Mouse (Mus musculus) adrenal gland, postnatal 36 days (tissue): Measurements from ENCODE around the gene Hist1h4c. TPM values are rescaled to one million over a fixed set of nuclear protein-coding genes. Genes with fewer than 3 reads are reported as not detected.

ENCODE experiments used
- DNase-seq, 2 experiments: peaks; one replicate each; pipeline ENCODE4 v3.0.0; 2021; ENCODE audit warnings: mixed read lengths in 1 of 2
- long read RNA-seq, 2 experiments: library from polyadenylated mRNA; stranded (forward); transcript quantifications; one replicate each; pipeline ENCODE4 v2.0.0; 2021; ENCODE audit warnings: borderline sequencing depth in 2 of 2
- total RNA-seq, 2 experiments: library from RNA; stranded (reverse); gene quantifications; 2 replicates each; pipeline ENCODE4 v1.2.3; 2021

Gene Hist1h4c
- 100 to 1,000 TPM; 101 to 109 TPM for total RNA-seq
- long read RNA-seq, experiment 1: 0 reads
- long read RNA-seq, experiment 2: 0 reads

DNA sequence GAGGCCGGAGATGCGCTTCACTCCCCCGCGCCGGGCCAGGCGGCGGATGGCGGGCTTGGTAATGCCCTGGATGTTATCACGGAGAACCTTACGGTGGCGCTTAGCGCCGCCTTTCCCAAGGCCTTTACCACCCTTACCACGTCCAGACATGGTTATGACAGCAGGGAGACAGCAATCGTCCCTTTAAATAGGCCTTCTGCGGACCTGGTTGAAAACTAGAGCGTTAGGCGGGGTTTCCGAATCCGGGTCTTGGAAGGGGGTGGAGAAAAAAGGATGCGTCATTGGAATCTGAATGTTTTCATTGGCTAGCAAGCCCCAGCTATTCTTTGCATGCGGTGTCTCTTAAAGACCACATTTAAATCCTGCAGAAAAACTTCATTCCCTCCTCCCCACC, at the start of gene Hist1h4c:
TSS of gene Hist1h4c (minus strand) at position 155 of the 394 bp plus-strand sequence.
- peak; percentile 96 to 98 for DNase-seq

DNA sequence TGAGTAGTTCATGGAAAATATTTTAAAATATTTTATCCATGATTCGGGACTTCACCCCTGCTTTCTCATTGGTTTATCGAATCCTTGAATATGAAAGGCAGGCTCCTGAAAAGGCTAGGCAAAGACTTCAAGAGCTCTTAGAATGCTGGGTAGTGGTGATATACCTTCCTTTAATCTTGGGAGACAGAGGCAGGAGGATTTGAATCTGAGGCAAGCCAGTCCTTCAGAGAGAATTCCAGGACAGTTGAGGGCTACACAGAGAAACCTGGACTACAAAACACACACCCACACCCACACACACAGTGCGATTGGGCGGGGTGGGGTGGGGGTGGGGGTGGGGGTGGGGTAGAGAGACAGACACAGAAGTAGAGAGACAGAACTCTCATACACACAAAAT, 49.6 kb upstream of the Hist1h4c start:
- no peak for DNase-seq

DNA sequence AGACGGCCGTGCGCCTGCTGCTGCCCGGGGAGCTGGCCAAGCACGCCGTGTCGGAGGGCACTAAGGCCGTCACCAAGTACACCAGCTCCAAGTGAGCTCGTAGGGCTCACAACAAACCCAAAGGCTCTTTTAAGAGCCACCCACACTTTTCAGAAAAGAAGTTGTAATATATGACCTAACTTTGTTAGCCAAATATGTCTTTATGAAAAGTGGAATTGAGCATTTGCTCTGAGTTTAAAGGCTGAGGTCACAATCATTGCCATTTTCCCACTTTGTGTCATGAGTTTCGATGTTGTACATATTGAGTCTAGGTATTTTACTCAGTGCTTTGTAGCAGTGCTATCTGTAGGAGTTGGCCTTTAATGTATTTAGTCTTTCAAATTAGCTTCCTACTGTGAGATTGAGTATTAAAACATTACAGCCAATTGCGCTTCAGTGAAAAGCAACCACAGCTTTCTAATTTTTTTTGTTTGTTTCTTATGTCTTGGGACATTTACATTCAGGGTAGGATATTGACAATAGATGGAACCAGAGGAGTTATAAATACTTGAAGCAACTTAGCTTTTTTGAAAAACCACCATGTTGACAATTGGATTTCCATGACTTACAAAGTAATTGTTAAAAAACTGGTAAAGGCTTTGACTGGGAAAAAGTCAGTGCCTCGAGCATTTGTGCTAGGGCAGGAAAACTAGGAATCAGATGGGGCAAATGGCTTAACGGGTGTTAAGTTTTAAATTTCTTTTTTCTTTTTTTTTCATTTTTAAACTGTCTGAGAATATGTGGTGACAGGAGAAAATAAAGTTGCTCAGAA, 49.0 kb upstream of the Hist1h4c start:
- no peak for DNase-seq

DNA sequence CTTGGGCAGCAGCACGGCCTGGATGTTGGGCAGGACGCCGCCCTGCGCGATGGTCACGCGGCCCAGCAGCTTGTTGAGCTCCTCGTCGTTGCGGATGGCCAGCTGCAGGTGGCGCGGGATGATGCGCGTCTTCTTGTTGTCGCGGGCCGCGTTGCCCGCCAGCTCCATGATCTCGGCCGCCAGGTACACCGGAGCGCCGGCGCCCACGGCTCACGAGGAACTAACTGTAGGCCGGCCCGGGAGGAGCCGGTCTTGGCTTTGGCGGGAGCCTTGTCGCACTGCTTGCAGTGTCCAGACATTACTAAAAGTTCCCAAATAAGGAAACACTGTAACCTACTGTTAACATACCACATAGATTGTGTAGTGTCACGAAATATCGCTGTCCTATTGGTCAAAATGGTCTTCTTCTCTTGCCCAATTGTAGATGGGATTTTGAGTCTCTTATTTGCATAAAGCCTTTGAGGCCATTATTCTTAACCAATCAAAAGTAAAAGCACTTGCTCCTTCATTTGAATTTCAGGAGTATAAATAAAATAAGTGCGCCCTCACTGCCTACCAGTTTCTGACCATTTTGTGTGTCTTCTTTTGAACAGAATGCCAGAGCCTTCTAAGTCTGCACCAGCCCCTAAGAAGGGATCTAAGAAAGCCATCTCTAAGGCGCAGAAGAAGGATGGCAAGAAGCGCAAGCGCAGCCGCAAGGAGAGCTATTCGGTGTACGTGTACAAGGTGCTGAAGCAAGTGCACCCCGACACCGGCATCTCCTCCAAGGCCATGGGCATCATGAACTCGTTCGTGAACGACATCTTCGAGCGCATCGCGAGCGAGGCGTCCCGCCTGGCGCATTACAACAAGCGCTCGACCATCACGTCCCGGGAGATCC, 48.2 kb upstream of the Hist1h4c start, which contains the start of gene Hist1h2bb:
TSS of gene Hist1h2bb (plus strand) at position 534 of the 880 bp plus-strand sequence.
- peak; percentile 57 for DNase-seq

DNA sequence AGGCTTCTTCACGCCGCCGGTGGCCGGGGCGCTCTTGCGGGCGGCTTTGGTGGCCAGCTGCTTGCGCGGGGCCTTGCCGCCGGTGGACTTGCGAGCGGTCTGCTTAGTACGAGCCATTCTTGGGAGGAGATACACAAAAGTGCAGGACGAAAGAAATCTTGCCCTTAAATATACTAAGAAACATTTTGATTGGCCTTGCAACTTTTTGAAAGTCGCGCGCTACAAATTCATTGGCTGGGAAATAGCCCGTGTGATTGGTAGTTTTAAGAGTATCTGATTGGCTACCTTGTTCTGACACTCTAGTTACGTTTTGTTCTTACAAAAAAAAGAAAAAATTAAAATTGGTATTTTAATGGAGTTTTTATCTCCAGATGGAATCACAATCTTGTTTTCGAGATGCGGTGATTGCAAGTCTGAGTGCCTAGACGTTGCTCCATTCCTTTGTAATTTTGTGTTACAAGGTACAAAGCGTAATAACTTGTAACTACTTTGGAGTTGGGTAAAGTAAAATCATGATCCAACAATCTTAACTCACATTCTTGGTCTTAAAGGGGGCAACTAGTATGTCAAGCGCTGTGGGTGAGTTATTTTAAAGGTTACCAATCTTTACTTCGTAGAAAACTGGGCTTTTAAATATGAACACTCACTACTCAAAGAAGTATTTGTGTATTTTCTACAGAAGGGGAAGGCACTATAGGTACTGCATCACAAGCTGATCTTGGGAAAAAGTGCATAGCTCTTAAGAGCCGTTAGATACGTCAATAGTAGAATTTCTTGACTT, 47.3 kb upstream of the Hist1h4c start, which contains the start of gene Hist1h3c:
TSS of gene Hist1h3c (minus strand) at position 222 of the 781 bp plus-strand sequence.
- DNase-seq: peak; percentile 77 to 86

DNA sequence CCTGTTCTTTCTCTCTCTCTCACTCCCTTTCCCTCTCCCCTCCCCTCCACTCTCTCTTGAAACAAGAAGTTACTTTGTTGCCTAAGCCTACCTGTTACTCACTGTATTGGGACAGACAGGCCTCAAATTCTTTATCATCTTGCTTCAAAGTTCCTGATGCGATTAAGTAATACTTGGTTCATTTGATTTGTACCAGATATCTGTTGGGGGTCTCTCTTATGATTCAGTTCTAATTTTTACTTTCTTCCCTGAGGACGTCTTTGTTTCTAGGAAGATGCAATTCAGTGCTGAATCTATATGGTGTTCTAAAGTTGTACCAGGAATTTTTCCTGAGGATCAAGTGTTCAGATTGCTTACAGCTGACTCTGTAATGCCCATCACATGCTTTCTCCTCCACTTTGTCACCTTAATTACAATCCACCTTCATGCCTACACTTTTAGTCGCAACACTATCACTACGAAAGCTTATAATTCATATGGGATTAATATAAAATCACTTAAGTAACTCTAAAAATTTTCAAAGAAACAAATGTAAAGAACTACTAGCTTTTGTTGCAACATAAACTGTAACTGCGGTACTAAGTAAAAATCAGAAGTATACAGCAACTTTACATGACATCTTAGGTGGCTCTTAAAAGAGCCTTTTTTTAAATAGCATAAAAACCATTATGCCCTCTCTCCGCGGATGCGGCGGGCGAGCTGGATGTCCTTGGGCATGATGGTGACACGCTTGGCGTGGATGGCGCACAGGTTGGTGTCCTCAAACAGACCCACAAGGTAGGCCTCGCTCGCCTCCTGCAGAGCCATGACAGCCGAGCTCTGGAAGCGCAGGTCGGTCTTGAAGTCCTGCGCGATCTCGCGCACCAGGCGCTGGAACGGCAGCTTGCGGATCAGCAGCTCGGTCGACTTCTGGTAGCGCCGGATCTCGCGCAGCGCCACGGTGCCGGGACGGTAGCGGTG, 46.4 kb upstream of the Hist1h4c start:
- no peak for DNase-seq

DNA sequence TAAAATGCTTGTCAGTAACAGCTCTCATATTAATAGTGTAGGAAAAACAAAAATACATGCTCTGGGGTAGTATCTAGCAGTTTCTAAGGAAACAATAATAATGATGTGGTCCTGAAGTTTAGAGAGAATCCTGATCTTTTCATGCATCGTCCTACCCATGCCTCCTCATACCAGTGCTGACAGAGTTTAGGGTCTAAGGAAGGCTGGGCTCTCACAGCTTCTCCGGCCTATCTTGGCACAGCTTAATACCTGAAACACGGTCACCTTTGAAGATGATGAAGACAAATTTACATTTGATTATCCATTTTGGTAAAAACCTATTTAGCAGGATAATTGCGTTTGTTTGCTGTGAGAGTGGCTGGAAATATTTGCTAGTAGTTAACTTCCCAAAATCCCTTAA, 45.7 kb upstream of the Hist1h4c start:
- no peak for DNase-seq

DNA sequence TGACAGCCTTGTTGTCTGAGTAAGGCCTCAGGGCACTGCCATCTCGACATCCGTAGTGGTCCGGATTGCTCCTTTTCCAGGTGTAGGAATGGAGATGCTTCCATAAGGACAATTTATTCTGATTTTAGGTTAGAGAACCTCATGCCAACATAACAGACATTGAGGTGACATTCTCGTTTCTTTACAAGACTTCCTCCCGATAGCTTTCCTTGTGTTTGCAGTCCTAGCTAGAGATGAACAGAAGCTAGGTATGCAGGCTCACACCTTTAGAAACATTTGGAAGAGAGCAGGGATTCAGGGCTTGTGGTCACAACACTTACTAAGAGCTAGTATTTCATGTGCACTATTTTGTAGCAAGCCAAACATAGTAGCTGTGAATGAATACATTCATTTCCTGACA, 45.0 kb upstream of the Hist1h4c start:
- no peak for DNase-seq

DNA sequence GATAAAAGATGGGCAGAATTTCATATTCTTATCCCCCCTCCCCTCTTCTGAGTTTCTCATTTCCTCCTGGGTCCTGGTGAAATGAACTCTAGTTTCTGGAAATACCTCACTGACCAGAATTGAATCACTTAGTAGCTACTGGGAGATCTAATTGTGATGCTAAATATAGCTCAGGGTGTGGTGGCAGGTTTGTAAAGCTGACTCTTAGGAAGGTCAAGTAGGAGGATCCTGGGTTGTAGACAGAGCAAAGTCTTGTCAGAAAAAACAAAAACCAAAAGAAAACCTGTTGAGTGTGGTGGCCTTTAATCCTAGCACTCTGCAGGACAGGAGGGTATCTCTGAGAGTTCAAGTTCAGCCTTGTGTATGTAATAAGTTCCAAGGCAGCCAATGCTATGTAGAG, 43.8 kb upstream of the Hist1h4c start:
- DNase-seq: no peak

DNA sequence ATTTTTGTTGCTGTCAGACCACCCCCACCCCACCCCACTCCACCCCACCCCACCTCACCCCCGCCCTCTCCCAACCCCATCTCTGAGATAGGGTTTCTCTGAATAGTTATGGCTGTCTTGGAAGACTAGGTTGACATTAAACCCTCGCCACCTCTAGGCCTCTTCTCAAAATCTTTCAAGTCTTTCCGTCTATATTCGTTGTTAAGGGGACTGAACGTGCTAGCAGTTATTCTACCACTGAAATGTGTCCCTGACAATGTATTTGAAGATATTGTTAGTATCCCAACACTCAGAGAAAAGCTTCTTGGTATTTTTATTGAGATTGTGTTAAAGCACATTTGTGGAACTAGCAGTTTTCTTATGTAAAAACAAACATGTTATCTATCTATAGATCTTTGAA, 42.7 kb upstream of the Hist1h4c start:
- no peak for DNase-seq

DNA sequence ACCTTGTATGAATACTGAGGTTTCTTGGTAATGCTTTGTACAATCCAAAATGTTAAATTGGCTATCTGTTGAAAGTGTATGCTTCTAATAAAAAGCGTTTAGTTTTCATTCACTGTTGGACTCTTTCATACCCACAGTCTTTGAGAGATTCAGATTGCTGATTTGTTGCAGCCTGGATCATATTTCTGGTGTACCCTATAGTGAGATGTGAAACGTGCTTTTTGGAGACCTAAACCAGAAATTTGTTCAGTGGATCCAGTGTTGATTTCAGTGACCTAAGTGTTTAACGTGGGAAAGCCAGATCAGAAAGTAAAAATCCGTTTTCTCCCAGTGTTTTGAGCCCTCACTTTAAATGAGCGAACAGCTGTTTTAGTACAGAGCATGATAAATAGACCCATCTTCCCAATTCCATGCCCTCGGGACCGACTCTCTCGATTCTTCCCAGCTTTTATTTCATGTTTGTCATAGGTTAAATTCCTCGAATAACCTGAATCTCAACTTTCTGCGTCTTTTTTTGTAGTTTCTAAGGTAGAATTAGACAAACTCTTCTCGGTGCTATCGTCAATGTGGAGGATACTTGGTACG, 42.1 kb upstream of the Hist1h4c start:
- DNase-seq: no peak

DNA sequence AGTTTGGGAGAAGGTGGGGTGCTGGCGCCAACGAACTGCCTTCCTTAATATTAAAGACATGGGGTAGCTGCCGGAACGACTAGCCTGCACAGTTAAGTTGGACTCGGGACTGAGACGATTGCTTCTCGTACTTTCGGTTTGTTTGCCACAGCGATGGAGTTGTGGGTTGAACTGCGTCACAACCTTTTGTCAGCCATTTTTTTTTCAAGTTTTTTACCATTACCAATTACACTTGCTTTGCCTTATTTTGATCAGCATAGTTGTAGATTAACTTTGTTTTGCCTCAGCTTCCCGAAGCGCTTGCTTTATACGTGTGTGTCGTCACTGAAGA, 41.6 kb upstream of the Hist1h4c start:
- no peak for DNase-seq

DNA sequence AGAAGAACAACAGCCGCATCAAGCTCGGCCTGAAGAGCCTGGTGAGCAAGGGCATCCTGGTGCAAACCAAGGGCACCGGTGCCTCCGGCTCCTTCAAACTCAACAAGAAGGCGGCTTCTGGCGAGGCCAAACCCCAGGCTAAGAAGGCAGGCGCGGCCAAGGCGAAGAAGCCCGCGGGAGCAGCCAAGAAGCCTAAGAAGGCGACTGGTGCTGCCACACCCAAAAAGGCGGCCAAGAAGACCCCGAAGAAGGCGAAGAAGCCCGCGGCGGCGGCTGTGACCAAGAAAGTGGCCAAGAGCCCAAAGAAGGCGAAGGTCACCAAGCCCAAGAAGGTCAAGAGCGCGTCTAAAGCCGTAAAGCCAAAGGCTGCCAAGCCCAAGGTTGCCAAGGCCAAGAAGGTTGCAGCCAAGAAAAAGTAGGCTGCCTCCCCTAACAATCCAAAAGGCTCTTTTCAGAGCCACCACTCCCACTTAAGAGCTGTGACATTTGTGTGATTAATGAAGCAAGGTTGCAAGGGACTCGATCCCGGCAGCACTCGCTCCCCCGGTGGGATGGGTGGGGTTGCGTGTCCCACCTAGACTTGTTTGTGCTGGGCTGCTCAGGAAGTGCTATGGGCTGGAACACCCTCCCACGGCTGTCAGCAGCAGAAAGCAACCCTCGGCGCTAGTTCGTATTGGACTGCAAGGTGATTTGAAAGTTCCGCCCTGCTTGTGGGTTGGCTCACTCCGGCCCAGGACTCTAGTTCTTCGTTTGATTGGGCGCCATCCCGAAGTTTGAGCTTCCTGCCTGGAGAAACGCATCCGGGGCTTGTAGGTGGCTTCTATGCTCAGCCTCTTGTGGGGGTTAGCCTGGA, 41.0 kb upstream of the Hist1h4c start:
- peak; percentile 92 to 94 for DNase-seq

DNA sequence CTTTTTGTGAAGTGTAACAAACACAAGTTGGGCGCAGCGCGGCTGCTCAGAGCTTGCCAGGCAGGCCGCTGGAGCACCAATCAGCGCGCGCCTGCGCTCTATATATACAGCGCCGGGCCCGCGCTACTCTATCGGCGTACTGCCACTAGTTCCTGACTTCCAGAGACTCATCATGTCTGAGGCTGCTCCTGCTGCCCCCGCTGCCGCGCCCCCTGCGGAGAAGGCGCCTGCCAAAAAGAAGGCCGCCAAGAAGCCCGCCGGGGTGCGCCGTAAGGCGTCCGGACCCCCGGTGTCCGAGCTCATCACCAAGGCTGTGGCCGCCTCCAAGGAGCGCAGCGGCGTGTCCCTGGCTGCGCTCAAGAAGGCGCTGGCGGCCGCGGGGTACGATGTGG, 40.4 kb upstream of the Hist1h4c start, which contains the start of gene Hist1h1c:
TSS of gene Hist1h1c (plus strand) at position 132 of the 392 bp plus-strand sequence.
- DNase-seq: peak; percentile 90 to 93

DNA sequence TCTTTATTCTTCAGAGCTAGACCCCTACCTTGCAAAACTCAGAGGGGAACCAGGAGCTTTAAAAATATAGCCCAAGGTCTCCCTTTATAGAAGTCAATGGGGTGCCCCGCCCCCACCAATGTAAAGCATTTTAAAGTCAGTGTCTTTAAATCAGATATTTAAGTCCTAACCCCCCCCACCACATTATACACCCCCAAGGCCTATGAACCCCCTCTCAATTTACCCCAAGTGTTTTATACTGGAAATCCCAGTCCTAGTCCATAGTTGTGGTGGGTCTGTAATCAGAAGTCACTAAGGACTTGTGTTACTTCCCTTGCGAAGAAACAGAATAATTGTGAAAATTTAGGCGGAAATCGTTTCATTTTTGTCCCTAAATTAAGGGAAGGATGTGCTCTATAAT, 39.8 kb upstream of the Hist1h4c start:
- no peak for DNase-seq

DNA sequence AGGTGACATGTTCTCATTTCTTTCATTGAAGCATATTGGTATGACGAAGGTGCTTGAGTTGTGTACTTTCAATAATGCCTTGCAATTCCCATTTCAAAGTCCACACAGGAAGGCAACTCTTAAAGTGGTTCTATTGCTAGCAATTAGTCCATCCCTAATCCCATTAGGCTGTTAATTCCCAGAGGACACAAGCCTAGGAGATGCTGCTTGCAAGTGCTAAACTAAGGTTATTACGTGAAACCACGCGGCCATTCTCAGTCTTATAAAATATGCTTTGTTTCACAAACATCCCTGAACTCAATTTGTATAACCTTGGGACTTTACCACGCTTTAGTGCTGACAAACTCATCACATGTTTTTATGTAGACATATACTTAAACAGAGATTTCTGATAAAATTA, 38.8 kb upstream of the Hist1h4c start:
- DNase-seq: no peak

DNA sequence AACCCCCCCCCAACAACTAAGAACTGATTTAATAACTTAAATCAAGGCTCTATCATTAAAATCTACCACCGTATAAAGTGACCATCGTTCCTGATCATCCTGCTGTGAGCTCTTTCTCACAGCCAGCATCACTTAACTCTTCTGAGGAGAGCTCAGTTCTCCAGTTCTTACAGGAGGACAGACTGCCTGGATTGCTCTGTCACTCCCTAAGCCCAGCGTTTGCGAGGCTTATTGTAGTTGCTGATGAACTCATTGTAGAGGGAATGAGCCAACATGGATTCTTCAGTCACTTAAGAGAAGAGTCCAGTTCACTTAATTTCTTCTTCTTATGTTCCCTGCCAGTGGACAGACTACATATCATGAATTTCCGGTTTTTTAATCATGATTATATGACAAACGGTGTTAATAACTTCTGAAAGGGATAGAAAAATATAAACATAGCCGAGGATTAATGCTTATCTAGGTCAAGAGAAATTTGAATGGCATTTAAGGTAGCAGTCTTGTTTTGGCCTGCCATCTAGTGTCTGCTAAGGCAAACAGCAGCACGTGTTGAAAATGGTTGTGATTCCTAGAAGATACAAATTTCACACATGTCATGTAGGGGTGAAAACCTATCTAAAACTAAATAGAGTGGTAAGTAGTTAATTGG, 34.0 kb upstream of the Hist1h4c start:
- DNase-seq: no peak

DNA sequence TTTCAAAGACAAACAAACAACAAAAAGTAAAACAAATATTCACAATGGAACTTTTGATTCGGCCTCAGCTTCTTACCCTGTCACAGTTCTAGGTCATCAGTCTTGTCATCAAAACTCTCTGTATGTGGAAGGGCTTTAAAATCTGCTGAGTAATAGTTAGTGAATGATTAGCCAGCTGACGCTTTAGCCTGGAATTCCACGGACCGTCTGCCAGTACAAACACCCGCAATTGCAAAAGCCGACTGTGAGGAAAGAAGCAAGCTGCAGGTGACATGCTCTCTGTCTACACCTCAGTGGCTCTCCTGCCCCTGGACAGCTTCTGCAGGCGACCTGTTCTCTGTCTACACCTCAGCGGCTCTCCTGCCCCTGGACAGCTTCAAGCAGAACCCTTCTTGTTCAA, 32.2 kb upstream of the Hist1h4c start:
- peak; percentile 48 to 57 for DNase-seq

DNA sequence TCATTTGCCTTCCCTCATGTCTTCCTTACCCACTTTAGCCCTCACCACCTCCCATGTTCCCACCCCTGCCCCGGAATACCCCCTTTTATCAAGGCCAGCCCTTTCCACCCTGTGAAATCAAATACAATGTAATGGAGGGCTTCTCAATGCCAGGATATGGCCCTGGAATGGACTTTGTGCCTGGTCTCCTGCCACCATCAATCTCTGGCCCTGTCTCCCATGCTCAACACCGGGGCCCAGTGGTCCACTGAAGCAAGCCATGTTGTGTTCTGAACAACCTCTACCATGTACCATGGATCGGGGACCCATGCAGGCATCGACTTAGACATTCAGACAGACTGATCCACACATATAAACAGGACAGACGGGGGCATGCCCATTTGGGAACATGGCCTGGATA, 31.5 kb upstream of the Hist1h4c start:
- DNase-seq: no peak
